Mouse (Mus musculus) gastrocnemius, postnatal 25 days (tissue): ENCODE data around the gene 1700037H04Rik. TPM values are rescaled to one million over a fixed set of nuclear protein-coding genes. Genes with fewer than 3 reads are reported as not detected.

Experiments used
- DNase-seq: peaks from one replicate; pipeline ENCODE4 v3.0.0; 2022
- total RNA-seq, 2 experiments: library from RNA; stranded (reverse); gene quantifications; 1 replicate in 1 of 2; 2 replicates in 1 of 2; pipeline ENCODE4 v1.2.3; 2021

1700037H04Rik gene
- total RNA-seq, 2 experiments from 2014 or later: 3.3 to 6.6 TPM

GRCm38 (mm10) chr2:131127161-131127730, 32.6 kb downstream of the 1700037H04Rik start, which contains the start of gene Hspa12b:
Gene Hspa12b (plus strand): TSS chr2:131127280.
- peak; percentile 80 for DNase-seq

GRCm38 (mm10) chr2:131125964-131126815, 33.7 kb downstream of the 1700037H04Rik start:
- DNase-seq: no peak

GRCm38 (mm10) chr2:131125157-131125963, 34.5 kb downstream of the 1700037H04Rik start:
- DNase-seq: no peak

- no peak for DNase-seq
These were observed 35.7 kb downstream of the 1700037H04Rik start for GRCm38 (mm10) chr2:131124166-131124565.

- DNase-seq: no peak
These were observed 40.8 kb downstream of the 1700037H04Rik start for GRCm38 (mm10) chr2:131118968-131119574.

GRCm38 (mm10) chr2:131105989-131106388, 53.9 kb downstream of the 1700037H04Rik start:
- peak; percentile 1 for DNase-seq

GRCm38 (mm10) chr2:131105061-131105460, 54.8 kb downstream of the 1700037H04Rik start:
- peak; percentile 2 for DNase-seq

- DNase-seq: peak; percentile 41
These were observed 55.9 kb downstream of the 1700037H04Rik start for GRCm38 (mm10) chr2:131104021-131104420.

- peak; percentile 3 for DNase-seq
These were observed 58.4 kb downstream of the 1700037H04Rik start for GRCm38 (mm10) chr2:131101530-131101929.

- DNase-seq: peak; percentile 3
These were observed 62.8 kb downstream of the 1700037H04Rik start for GRCm38 (mm10) chr2:131097087-131097486.

Other genes starting within 250 kb of the 1700037H04Rik start
- 1 to 10 TPM; 1.8 to 3.2 TPM for gene Gfra4, start 117.0 kb downstream of the 1700037H04Rik start, total RNA-seq
- 1 to 10 TPM; 1.7 to 4.7 TPM for gene Adam33, start 96.3 kb downstream of the 1700037H04Rik start, total RNA-seq
- gene Siglec1, start 73.3 kb downstream of the 1700037H04Rik start, total RNA-seq: 1 to 10 TPM in 1 of 2 experiments, under 1 TPM in 1; 0.64 to 1.2 TPM
- 10 to 100 TPM; 14.5 to 16.6 TPM for gene Hspa12b, start 32.8 kb downstream of the 1700037H04Rik start, total RNA-seq
- not detected for gene Gm11037, start 26.6 kb downstream of the 1700037H04Rik start, total RNA-seq
- 10 to 100 TPM; 58.9 to 61.8 TPM for gene Cenpb, start 20.0 kb upstream of the 1700037H04Rik start, total RNA-seq
- gene Cdc25b, start 26.9 kb upstream of the 1700037H04Rik start, total RNA-seq: 1 to 10 TPM; 1.5 to 4.8 TPM
- 1 to 10 TPM; 1.9 to 2.1 TPM for gene Spef1, start 27.2 kb upstream of the 1700037H04Rik start, total RNA-seq
- 10 to 100 TPM; 18.2 to 20.1 TPM for gene Ap5s1, start 47.0 kb upstream of the 1700037H04Rik start, total RNA-seq
- 10 to 100 TPM; 40.5 to 47.4 TPM for gene Mavs, start 74.0 kb upstream of the 1700037H04Rik start, total RNA-seq
- 10 to 100 TPM; 22.5 to 26.4 TPM for gene Pank2, start 102.4 kb upstream of the 1700037H04Rik start, total RNA-seq
- gene Rnf24, start 192.8 kb upstream of the 1700037H04Rik start, total RNA-seq: 1 to 10 TPM in 1 of 2 experiments, under 1 TPM in 1; 0.82 to 1.6 TPM